Mouse (Mus musculus) left cerebral cortex, adult 2 months (tissue): ENCODE measurements around the gene Klhl4. TPM values are rescaled to one million over a fixed set of nuclear protein-coding genes. Genes with fewer than 3 reads are reported as not detected.
A peak's percentile ranks its signal among the peaks of the same experiment; 100 is the strongest.

Experiments used
- DNase-seq, 2 experiments: peaks; one replicate each; pipeline ENCODE4 v3.0.0; 2021 to 2022; ENCODE audit warnings: low spot score in 2 of 2, mixed read lengths in 1 of 2; ENCODE audit errors: extremely low spot score in 1 of 2
- H3K27ac ChIP-seq: fragments of 200-600 bp; 2 replicates; pipeline ENCODE4 v1.8.1; 2022
- H3K4me3 ChIP-seq: fragments of 200-600 bp; 2 replicates; pipeline ENCODE4 v1.8.1; 2022
- CTCF ChIP-seq: fragments of 200-600 bp; IDR thresholded peaks from 2 replicates; pipeline ENCODE4 v1.8.1; 2022; ENCODE audit warnings: antibody characterized with exemption, mild to moderate bottlenecking, moderate library complexity
- intact Hi-C: fragments of 180-260 bp; cut with DNase I; formaldehyde crosslinking; loops from one replicate; pipeline ENCODE4 v1.15.1; 2025
- long read RNA-seq, 2 experiments: library from polyadenylated mRNA; stranded (forward); transcript quantifications; one replicate each; pipeline ENCODE4 v2.0.0; 2021; ENCODE audit warnings: borderline mapping rate in 2 of 2
- total RNA-seq, 2 experiments: library from RNA; stranded (reverse); gene quantifications; 2 replicates each; pipeline ENCODE4 v1.2.3; 2021

Gene Klhl4
- total RNA-seq, result 1 to 10 TPM; 7.2 to 9.5 TPM
- long read RNA-seq, experiment 1, transcript Klhl4-202 (11 exons, 3,566 nt), result minor isoform, 7 of 15 reads
- long read RNA-seq, experiment 1, transcript Klhl4-201 (11 exons, 3,584 nt), result major isoform, 8 of 15 reads
- long read RNA-seq, experiment 1, partial matches to known transcripts, result 0 of 15 reads
- long read RNA-seq, experiment 1, other reads (novel, unspliced or antisense), result 0 of 15 reads
- long read RNA-seq, experiment 2, transcript Klhl4-202 (11 exons, 3,566 nt), result major isoform, 7 of 11 reads
- long read RNA-seq, experiment 2, partial matches to known transcripts, result 2 of 11 reads
- long read RNA-seq, experiment 2, other reads (novel, unspliced or antisense), result 0 of 11 reads

GRCm38 (mm10) chrX:114473782-114474731 lies at the start of gene Klhl4:
Gene Klhl4, plus strand, starts transcription at chrX:114474333.
- Histone ChIP-seq H3K27ac (peak within 1 kb of the TSS; percentile 76), H3K4me3 (peak within 1 kb of the TSS; percentile 42)
- intact Hi-C loops, result loop anchor here (10.0 kb wide), 1 partner anchor 99 kb away; no protein-coding TSS in a partner anchor
- DNase-seq, result peak in 1 of 2 experiments; percentile 9
- no peak for TF ChIP-seq CTCF

- no peak overlapping the region for H3K27ac ChIP-seq
- TF ChIP-seq CTCF, result no peak
- no peak for DNase-seq
- no peak overlapping the region for H3K4me3 ChIP-seq
- intact Hi-C loops, result no loop called here
These were observed 10.0 kb downstream of the Klhl4 start for GRCm38 (mm10) chrX:114484153-114484552.

- Histone ChIP-seq H3K27ac (no peak overlapping the region), H3K4me3 (no peak overlapping the region)
- intact Hi-C loops, result no loop called here
- DNase-seq, result no peak
- TF ChIP-seq CTCF, result no peak
These were observed 12.6 kb downstream of the Klhl4 start for GRCm38 (mm10) chrX:114486691-114487090.

- DNase-seq, result no peak
- TF ChIP-seq CTCF, result peak; percentile 65
- Histone ChIP-seq H3K27ac (no peak overlapping the region), H3K4me3 (no peak overlapping the region)
- intact Hi-C loops, result loop anchor here (1.0 to 5.0 kb wide), 2 partner anchors 234 to 1606 kb away; no protein-coding TSS in a partner anchor
These were observed 84.0 kb downstream of the Klhl4 start for GRCm38 (mm10) chrX:114558141-114558540.

GRCm38 (mm10) chrX:114582311-114582710 lies 108.2 kb downstream of the Klhl4 start:
- peak; percentile 60 for TF ChIP-seq CTCF
- no peak overlapping the region for H3K4me3 ChIP-seq
- intact Hi-C loops, result no loop called here
- no peak for DNase-seq
- H3K27ac ChIP-seq, result no peak overlapping the region
